Mouse (Mus musculus) CH12.LX (cell line): Measurements from ENCODE around the gene Kcnab3.

Experiments
- CTCF ChIP-seq, 2 experiments: IDR thresholded peaks in 1 of 2; conservative IDR thresholded peaks in 1 of 2; 2 replicates each; pipeline ENCODE4 v1.5.1; 2011 to 2012; ENCODE audit warnings: low read depth in 2 of 2, low read length in 2 of 2, improper control_type of control experiment in 1 of 2, inconsistent platforms in 1 of 2, mild to moderate bottlenecking in 1 of 2, moderate library complexity in 1 of 2
- EP300 ChIP-seq: IDR thresholded peaks from 2 replicates; pipeline ENCODE4 v1.6.1; 2011; ENCODE audit warnings: low read length, improper control_type of control experiment
- RAD21 ChIP-seq: IDR thresholded peaks from 2 replicates; pipeline ENCODE4 v1.6.1; 2011; ENCODE audit warnings: low read depth, mild to moderate bottlenecking, low read length, improper control_type of control experiment, moderate library complexity
- TCF12 ChIP-seq: IDR thresholded peaks from 2 replicates; pipeline ENCODE4 v1.6.1; 2014; ENCODE audit warnings: low read depth, mild to moderate bottlenecking, inconsistent platforms, low read length, improper control_type of control experiment

- TF ChIP-seq TCF12 (no peak), RAD21 (no peak), EP300 (peak; percentile 29), CTCF (conservative IDR thresholded peaks at IDR 0.05 in 1 of 2, IDR thresholded peaks at IDR 0.05 in 1 of 2; ENCODE audit: low read depth in 2 of 2, low read length in 2 of 2) (no peak)
Observed at GRCm38 (mm10) chr11:69322693-69323471, 3.2 kb upstream of the Kcnab3 start.
